Mouse (Mus musculus) fibroblast of lung, adult 2 months (primary cell): ENCODE results near the gene Gm281.
"Not testable (repeated sequence)": the region's sequence is repeated elsewhere in the genome, so short reads cannot be mapped to it uniquely, and the experiment has no call there.

Experiments used
- DNase-seq: peaks from one replicate; pipeline ENCODE4 v3.0.0-alpha.2; 2011; ENCODE audit warnings: low read depth

Gm281 gene

GRCm38 (mm10) chr14:13914387-13915082 is at the start of gene Gm281:
Gene Gm281 (minus strand): TSS chr14:13914478.
- no peak for DNase-seq

DNA sequence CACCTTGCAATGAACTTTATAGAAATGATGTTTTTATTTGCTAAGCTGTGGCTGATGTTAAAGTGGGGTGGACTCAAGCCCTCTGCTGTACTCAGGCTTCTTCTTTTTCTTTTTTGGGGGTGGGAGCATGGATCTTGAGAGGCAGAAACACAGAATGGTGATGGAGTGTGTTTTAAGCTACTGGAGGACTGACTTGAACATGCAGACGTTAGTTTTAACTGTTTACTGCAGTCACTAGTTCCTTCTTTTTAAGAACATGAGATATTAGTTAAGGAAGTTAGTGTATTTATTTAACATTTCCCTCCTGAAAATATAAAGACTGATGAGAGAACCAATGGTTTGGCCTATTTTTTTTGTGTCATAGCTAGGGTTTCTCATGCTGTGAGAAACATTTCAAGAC is 49.2 kb upstream of the Gm281 start:
- no peak for DNase-seq

DNA sequence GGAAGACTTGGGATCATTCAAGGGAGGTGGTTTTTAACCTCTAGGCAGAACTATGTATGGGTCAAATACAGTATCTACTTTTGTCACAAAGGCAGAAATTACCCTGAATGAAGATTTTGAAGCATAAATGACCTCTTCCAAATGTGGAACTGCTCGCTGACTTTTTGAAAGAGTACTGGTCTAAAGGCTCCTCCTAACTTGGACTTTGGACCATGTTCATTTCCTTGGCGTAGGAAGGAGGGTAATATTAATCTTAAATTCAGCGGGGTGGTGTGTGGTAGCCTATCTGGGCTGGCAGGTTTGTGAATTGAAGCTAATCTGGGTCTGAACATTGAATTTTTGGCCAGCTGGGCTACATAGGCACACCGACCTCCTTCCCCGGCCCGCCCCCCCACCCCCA is 48.2 kb upstream of the Gm281 start:
- no peak for DNase-seq

DNA sequence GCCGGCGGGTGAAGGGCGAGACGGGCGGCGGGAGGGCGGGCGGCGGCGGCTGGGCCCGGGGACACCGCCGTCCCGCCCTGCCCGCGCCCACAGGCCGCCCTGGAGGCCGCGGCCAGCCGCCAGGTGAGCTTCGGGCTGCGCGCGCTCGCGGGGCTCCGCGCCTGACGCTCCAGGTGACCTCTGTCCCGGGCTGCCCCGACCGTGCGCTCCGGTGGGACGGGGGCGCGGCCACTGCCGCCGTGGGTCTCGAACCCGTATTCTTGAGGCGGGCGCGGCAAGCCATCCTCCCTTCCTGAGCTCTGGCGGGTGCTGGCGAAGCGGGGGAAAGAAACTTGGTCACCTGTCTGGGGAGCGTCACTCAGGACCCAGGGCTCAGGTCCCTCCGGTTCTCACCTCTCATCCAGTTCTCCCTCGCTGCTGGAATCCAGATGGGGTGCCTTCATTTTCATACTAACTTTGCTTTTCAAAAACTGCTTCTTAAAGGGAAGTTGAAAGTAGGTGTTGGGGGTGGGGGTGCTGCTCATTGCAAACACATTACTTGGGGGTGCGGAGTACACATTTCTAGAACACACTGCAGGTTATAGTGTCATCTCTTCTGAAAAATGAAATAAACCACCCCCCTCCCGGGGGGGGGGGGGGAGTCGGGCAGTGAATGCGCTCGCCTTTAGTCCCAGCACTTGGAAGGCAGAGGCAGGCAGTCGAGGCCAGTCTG is 47.3 kb upstream of the Gm281 start, which contains the start of the genes Atxn7 and Thoc7:
Atxn7 (plus strand) TSS at position 40 of the 712 bp plus-strand sequence.
Thoc7 (minus strand) TSS at position 452 of the 712 bp plus-strand sequence.
- DNase-seq = no peak

DNA sequence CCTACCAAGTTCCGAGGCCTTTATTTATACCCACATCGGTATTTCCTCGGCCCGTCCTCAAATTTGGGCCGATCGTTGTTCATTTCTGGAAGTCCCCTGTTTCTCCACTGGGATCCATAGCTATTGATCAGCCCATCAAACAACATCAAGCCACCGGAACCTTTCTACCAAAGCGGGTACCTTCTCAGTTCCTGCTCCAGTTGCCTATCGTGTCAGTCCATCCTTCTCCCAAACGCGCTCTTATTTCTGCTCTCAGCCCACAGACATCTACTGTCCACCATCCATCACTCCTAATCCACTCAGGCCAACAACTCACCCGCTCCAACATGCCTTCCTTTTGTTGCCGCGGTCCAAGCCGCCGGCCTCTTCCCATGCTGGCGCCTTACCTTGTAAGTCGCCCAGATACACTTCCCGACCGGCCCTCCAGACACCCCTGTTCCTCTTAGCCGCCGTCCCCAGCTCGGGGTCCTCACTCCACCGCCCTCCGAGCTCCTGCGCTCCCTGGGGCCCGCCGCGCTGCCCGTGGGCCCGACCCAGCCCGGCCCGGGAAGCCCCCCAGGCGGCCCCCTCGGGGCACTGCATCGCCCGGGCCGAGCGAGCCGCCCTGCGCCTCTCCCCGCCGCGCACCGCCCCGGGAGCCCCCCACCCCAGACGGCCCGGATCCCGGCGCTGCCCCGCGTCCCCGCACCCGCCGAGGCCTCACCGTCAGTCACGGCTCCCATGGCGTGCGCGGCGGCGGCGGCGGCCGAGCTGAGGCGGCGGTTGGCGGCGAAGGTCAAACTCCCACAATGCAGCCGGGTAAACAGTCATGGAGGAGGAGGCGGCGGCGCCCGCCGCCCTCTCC is 46.4 kb upstream of the Gm281 start:
- DNase-seq = no peak

DNA sequence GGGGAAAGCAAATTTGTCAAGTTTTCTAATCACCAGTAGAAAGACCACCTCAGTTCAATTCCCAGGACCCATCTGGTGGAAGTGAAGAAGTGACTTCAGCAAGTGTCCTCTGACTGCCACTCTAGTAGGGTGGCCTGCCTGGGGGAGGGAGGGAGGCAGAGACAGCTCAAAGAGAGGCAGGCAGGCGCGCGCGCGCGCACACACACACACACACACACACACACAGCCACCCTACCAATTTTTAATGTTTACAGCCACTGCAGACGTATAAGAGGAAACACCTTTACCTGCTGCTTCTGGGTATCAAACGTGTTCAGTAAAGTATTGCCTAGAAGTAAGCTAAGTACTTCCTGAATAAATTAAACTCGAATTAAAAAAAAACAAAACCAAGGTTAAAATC is 45.8 kb upstream of the Gm281 start:
- no peak for DNase-seq

- not testable (repeated sequence) for DNase-seq
These were observed 37.9 kb upstream of the Gm281 start for GRCm38 (mm10) chr14:13952151-13952550.

DNA sequence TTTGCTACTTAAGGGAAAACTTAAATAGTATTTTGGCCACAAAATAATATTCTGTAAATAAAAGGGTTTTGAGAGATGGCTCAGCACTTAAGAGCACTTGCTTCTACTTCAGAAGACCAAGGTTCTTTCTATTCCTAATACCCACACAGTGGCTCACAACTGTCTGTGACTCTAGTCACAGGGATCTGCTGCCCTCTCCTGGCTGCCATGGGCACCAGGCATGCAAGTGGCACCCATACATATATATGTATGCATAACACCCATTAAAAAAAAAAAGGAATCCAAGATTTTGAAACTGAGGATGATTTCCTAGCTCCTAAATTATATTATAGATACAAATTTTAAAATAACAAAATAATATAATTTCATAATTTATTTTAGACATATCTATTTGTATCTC is 36.1 kb upstream of the Gm281 start:
- no peak for DNase-seq

DNA sequence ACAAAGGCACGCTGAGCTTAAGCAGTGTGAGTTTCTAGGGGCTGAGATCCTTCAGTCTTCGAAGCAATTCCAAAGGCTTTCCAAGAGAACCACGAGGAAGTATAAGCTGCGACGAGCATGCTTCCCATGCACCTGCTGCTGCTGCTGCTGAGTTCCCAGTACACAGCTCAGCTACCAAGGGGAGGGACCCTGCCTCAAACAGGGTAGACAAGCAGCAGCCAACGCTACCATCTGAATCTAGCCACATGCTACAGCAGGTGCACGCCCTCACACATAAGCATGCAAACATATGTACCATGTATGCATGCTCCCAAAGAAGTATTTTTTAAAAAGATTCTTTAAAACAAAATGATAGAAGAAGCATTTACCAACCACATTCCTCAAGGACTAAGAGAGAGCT is 34.1 kb upstream of the Gm281 start:
- DNase-seq = no peak

DNA sequence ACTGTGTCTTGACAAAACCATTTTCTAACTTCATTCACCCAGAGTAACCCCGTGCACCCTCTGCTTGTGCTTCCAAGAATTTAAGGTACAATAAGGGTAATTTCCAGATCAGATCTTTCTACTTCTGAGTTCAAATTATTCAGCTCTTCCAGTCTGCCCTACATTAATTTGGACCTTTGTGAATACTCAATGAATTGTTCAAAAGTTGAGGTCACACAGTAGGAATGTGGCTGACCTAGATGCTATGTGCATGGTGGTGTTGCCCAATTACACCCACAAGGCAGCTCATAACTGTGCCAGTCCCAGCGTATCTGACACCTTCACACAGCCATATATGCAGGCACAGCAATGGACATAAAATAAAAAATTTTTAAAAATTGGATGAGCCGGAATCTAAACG is 30.4 kb upstream of the Gm281 start:
- DNase-seq = no peak

- DNase-seq = no peak
These were observed 19.7 kb upstream of the Gm281 start for GRCm38 (mm10) chr14:13934052-13934371.

DNA sequence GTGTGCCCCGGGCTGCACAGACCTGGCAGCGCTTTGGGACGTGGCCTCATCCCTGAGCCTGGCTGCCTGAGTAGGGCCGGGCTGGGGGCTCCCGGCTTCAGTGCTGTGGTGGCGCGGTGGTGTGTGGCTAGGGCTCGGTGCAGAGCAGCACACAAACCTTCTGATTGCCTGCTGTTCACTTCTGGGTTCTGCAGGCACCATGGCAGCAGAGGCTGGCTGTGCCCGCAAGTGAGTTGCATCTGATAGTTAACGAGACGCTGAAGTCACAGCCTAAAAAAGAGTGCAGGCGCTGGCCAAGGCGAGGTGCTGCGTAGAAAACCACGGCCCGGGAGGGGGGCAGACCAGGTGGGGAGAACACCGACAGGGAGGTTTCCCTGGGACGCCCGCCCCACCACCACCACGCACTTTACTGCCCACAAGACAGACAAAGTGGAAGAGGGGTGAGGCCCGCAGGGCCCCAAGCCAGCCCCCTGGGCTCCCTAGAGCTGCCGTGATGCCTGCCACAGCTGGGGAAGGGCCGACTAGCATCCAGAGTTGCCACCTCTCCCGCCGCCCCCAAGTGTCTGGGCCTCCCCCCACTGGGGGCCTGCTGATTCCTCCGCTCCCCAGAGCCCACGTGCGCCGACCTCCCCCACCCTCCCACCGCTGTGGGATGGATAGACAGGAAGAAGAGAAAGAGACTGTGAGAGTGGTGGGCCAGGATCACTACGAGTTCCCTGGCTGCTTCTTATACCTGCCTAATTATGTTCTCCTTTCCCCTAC is 19.2 kb upstream of the Gm281 start:
- no peak for DNase-seq

- DNase-seq = peak; percentile 62
These were observed 3.4 kb upstream of the Gm281 start for GRCm38 (mm10) chr14:13917630-13918029.

DNA sequence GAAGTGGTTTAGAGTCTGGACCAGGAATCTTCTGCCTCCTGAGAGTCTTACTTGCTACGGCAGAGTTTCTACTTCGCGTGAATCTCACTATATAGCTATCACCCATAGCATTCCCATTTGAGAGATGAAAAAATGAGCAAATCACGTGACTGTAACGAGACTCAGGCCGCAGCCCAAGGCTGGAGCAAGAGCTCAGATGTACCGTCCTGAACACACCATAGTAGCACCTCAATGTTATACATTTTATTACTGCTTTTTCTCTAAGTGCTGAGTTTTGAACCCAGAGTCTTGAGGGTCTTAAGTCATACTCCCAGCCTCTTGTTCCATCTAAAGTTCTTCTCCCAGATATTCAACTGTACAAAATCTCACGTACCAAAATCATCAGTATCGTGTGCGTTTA is 2.9 kb upstream of the Gm281 start:
- no peak for DNase-seq

- no peak for DNase-seq
These were observed 929 bp upstream of the Gm281 start for GRCm38 (mm10) chr14:13915207-13915606.

DNA sequence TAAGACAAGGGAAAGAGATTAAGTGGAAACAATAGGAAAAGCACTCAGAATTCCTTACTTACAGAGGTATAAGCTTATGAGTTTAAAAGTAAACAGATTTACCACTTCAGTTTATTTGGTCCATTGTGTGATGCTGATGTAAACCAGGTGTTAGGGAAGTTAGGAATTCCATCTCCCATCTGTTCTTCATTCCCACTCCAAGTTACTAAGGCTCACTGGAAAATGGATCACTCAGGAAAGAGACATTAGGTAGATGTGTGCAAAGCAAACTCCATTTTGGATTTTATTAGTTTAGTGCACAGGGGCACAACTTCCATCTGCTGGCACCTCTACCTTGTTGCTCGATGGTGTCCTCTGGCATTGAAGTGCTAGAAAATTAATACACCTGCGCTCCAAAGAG is 4.1 kb downstream of the Gm281 start:
- DNase-seq = no peak

DNA sequence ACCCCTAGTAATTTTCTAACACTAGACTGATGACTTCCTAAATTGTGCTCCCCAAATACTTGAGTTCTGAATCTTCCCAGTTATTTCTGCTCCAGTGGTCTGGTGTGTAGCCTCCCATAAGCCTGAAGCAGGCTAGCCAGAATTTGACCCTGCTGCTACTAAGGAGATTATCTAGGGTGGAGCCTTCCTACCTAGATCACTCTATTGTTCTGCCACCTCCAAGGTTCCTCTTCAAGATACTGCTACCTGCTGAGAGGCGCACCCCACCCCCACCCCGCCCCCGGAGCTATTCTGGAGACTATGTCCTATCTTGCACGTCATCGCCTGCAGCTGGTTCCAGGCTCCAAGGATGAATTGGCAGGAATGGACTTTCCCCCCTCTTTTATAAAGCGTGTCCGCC is 7.1 kb downstream of the Gm281 start:
- DNase-seq = no peak

GRCm38 (mm10) chr14:13906461-13906860 is 7.8 kb downstream of the Gm281 start:
- no peak for DNase-seq

GRCm38 (mm10) chr14:13901611-13902067 is 12.6 kb downstream of the Gm281 start:
- DNase-seq = peak; percentile 53

- DNase-seq = no peak
These were observed 19.1 kb downstream of the Gm281 start for GRCm38 (mm10) chr14:13895198-13895597.

- no peak for DNase-seq
These were observed 20.5 kb downstream of the Gm281 start for GRCm38 (mm10) chr14:13893748-13894147.

GRCm38 (mm10) chr14:13861416-13861815 is 52.9 kb downstream of the Gm281 start:
- DNase-seq = no peak
